In genomic region chr10:70417811-70418486, GRCm38 (mm10) we compare ENCODE assay signal across 21 mouse cellular contexts. TPM values are rescaled to one million over a fixed set of nuclear protein-coding genes. Genes with fewer than 3 reads are reported as not detected.
DNase-seq lines count a peak whose midpoint lies in the region; TF ChIP-seq lines count a peak whose summit lies in the region.
"Had no signal": no experiment of that assay in that cellular context is flagged by ENCODE, and none has a peak within 500 bp of the region (broad histone marks: within the 10 kb centered on the region; RNA-seq: fewer than 3 reads in every experiment).

No protein-coding gene starts in this region.

- no peak overlapping the region for H3K4me3 ChIP-seq in lung, adult 2 months (replicated peaks; ENCODE audit: extremely low read depth, low read depth, low read length)
- H3K4me3 ChIP-seq: embryonic facial prominence, embryonic 10.5 days; gastrocnemius, adult 2 months; heart, embryonic 10.5 days; hindbrain, embryonic 10.5 days; intestine, embryonic 15.5 days; left cerebral cortex, adult 2 months; limb, embryonic 15.5 days; midbrain, embryonic 12.5 days had no signal

- peaks cover 2% of the 10 kb centered on the region; the same call in 1 of the 2 replicates for H3K4me1 ChIP-seq in lung, adult 2 months (ENCODE audit: control insufficient read depth, insufficient read depth, low read length)
- H3K4me1 ChIP-seq: embryonic facial prominence, embryonic 10.5 days; heart, embryonic 10.5 days; intestine, embryonic 15.5 days; limb, embryonic 15.5 days had no signal

- peak; percentile 94 for DNase-seq in heart, adult 11 months
- no peak for DNase-seq in heart, adult 9 months (ENCODE audit: low spot score in 2 of 2)
- DNase-seq in kidney, adult 9 months: peak; percentile 62
- no peak for DNase-seq in kidney, postnatal 4 days
- peak; percentile 15 for DNase-seq in lung, postnatal 25 days (ENCODE audit: low spot score)
- no peak for DNase-seq in lung, adult 2 months
- peak; percentile 58 for DNase-seq in telencephalon, adult 2 months (ENCODE audit: low read depth, low spot score)
- no peak for DNase-seq in urinary bladder, adult 18-20 months (ENCODE audit: low spot score in 2 of 2)
- DNase-seq: adrenal gland, postnatal 25 days; cerebellum, adult 11 months; cerebellum, adult 9-11 months; gastrocnemius, adult 2 months; heart, postnatal 10 days had no signal

- TF ChIP-seq POLR2A in lung, adult 2 months (IDR thresholded peaks at IDR 0.05; ENCODE audit: borderline replicate concordance, extremely low read depth, low read depth, low read length): no peak

- no peak for TF ChIP-seq CTCF in lung, adult 2 months (IDR thresholded peaks at IDR 0.05; ENCODE audit: insufficient read depth, low read length)

- WGBS in lung, adult 2 months: 59% methylated on average over 6 of the region's 6 CpGs

RNA-seq across cellular contexts. Expression of gene Fam13c, which starts 22.3 kb away (rescaled TPM):
- polyA plus RNA-seq in lung, adult 2 months (2012; rRNA removed): 5.8 and 8.0 TPM in 2 replicates
- polyA plus RNA-seq: CD4-positive, CD25-positive, alpha-beta regulatory T cell, adult 4 months had no signal

Comparison
In these comparisons a context has a peak if more than half of its experiments do, and no peak if none do; other contexts are left out.
1. DNase-seq: peak in heart, adult 11 months (single experiment), kidney, adult 9 months (single experiment), lung, postnatal 25 days (single experiment) and telencephalon, adult 2 months (single experiment); none in heart, adult 9 months (0 of 2), kidney, postnatal 4 days (0 of 2), lung, adult 2 months (single experiment) and urinary bladder, adult 18-20 months (0 of 2).